Mouse (Mus musculus) retina, postnatal 1 day (tissue): ENCODE results near the gene Smg1.

Experiments used
- DNase-seq: peaks from one replicate; pipeline ENCODE4 v3.0.0-alpha.2; 2012

Smg1 gene

GRCm38 (mm10) chr7:118102678-118103461 is 140.6 kb downstream of the Smg1 start:
- DNase-seq: no peak

- peak; percentile 83 for DNase-seq
Observed at GRCm38 (mm10) chr7:118102231-118102630, 141.2 kb downstream of the Smg1 start.

GRCm38 (mm10) chr7:118097615-118098014 is 145.9 kb downstream of the Smg1 start:
- no peak for DNase-seq
